Mouse (Mus musculus): ENCODE measurements around the gene Zfp318. TPM values are rescaled to one million over a fixed set of nuclear protein-coding genes. Genes with fewer than 3 reads are reported as not detected.

Gene Zfp318
- polyA plus RNA-seq (2016; fragmentation: Nextera tagmentation; extraction: Ambion mirVana): 7.8 and 9.9 TPM in 2 replicates

- DNase-seq (ENCODE audit: low spot score): peak; percentile 98
- H3K9me3 ChIP-seq (replicated peaks): no peaks in the 10 kb centered on the region
- peak within 1 kb of the TSS; percentile 94 for H3K4me3 ChIP-seq
- H3K36me3 ChIP-seq: peaks cover 20% of the 10 kb centered on the region
- H3K27ac ChIP-seq (replicated peaks): peak within 1 kb of the TSS; percentile 96
- no peaks in the 10 kb centered on the region for H3K27me3 ChIP-seq (ENCODE audit: low read depth, poor library complexity, severe bottlenecking)
- under 1% methylated on average over 65 of the region's 105 CpGs for WGBS
- H3K4me1 ChIP-seq: peaks cover 17% of the 10 kb centered on the region
Measured at GRCm38 (mm10) chr17:46383294-46384060, at the start of gene Zfp318. Gene Zfp318 (plus strand): TSS chr17:46383731.

- Histone ChIP-seq H3K4me3 (no peak overlapping the region), H3K36me3 (no peaks in the 10 kb centered on the region), H3K4me1 (no peaks in the 10 kb centered on the region), H3K27ac (replicated peaks) (no peak overlapping the region), H3K9me3 (replicated peaks) (no peaks in the 10 kb centered on the region), H3K27me3 (ENCODE audit: low read depth, poor library complexity, severe bottlenecking) (no peaks in the 10 kb centered on the region)
- 23% methylated on average over 5 of the region's 5 CpGs for WGBS
- no peak for DNase-seq (ENCODE audit: low spot score)
Measured at GRCm38 (mm10) chr17:46336475-46336874, 47.1 kb upstream of the Zfp318 start.

- no peak overlapping the region for H3K4me3 ChIP-seq
- DNase-seq (ENCODE audit: low spot score): no peak
- WGBS: 87% methylated on average over 7 of the region's 7 CpGs
Measured at GRCm38 (mm10) chr17:46341208-46341607, 42.3 kb upstream of the Zfp318 start.

GRCm38 (mm10) chr17:46351026-46351700, 32.4 kb upstream of the Zfp318 start:
- H3K4me3 ChIP-seq: no peak overlapping the region

More at GRCm38 (mm10) chr17:46341208-46341607, 42.3 kb upstream of the Zfp318 start:
- H3K27me3 ChIP-seq (ENCODE audit: low read depth, poor library complexity, severe bottlenecking): no peaks in the 10 kb centered on the region
- no peak overlapping the region for H3K27ac ChIP-seq (replicated peaks)
- no peaks in the 10 kb centered on the region for H3K36me3 ChIP-seq
- peaks cover 23% of the 10 kb centered on the region for H3K9me3 ChIP-seq (replicated peaks)
- H3K4me1 ChIP-seq: no peaks in the 10 kb centered on the region

GRCm38 (mm10) chr17:46371783-46372182, 11.7 kb upstream of the Zfp318 start:
- 69% methylated on average over 3 of the region's 3 CpGs for WGBS

More at GRCm38 (mm10) chr17:46351026-46351700, 32.4 kb upstream of the Zfp318 start:
- no peak for DNase-seq (ENCODE audit: low spot score)
- peaks cover 51% of the 10 kb centered on the region for H3K9me3 ChIP-seq (replicated peaks)
- H3K4me1 ChIP-seq: no peaks in the 10 kb centered on the region
- no peak overlapping the region for H3K27ac ChIP-seq (replicated peaks)
- WGBS: 87% methylated on average over 8 of the region's 8 CpGs
- H3K36me3 ChIP-seq: no peaks in the 10 kb centered on the region
- H3K27me3 ChIP-seq (ENCODE audit: low read depth, poor library complexity, severe bottlenecking): no peaks in the 10 kb centered on the region

GRCm38 (mm10) chr17:46378564-46378963, 5.0 kb upstream of the Zfp318 start:
- Histone ChIP-seq H3K27me3 (ENCODE audit: low read depth, poor library complexity, severe bottlenecking) (no peaks in the 10 kb centered on the region), H3K27ac (replicated peaks) (no peak overlapping the region), H3K9me3 (replicated peaks) (no peaks in the 10 kb centered on the region), H3K4me1 (no peaks in the 10 kb centered on the region), H3K36me3 (no peaks in the 10 kb centered on the region), H3K4me3 (no peak overlapping the region)
- no peak for DNase-seq (ENCODE audit: low spot score)
- 91% methylated on average over 3 of the region's 3 CpGs for WGBS

More at GRCm38 (mm10) chr17:46371783-46372182, 11.7 kb upstream of the Zfp318 start:
- Histone ChIP-seq H3K4me1 (no peaks in the 10 kb centered on the region), H3K36me3 (no peaks in the 10 kb centered on the region), H3K27ac (replicated peaks) (no peak overlapping the region), H3K9me3 (replicated peaks) (peaks cover 12% of the 10 kb centered on the region; the same call in 1 of the 2 replicates), H3K27me3 (ENCODE audit: low read depth, poor library complexity, severe bottlenecking) (no peaks in the 10 kb centered on the region), H3K4me3 (no peak overlapping the region)
- no peak for DNase-seq (ENCODE audit: low spot score)

GRCm38 (mm10) chr17:46384061-46384801, 700 bp downstream of the Zfp318 start:
- H3K27ac ChIP-seq (replicated peaks): peak overlapping the region; percentile 96
- peaks cover 28% of the 10 kb centered on the region for H3K36me3 ChIP-seq
- H3K9me3 ChIP-seq (replicated peaks): no peaks in the 10 kb centered on the region
- peak; percentile 60 for DNase-seq (ENCODE audit: low spot score)
- H3K4me1 ChIP-seq: peaks cover 17% of the 10 kb centered on the region
- 1% methylated on average over 64 of the region's 70 CpGs for WGBS
- peak overlapping the region; percentile 94 for H3K4me3 ChIP-seq
- H3K27me3 ChIP-seq (ENCODE audit: low read depth, poor library complexity, severe bottlenecking): no peaks in the 10 kb centered on the region

GRCm38 (mm10) chr17:46388200-46388599, 4.7 kb downstream of the Zfp318 start:
- Histone ChIP-seq H3K36me3 (peaks cover 56% of the 10 kb centered on the region), H3K27me3 (ENCODE audit: low read depth, poor library complexity, severe bottlenecking) (no peaks in the 10 kb centered on the region), H3K27ac (replicated peaks) (no peak overlapping the region), H3K4me3 (no peak overlapping the region), H3K4me1 (peaks cover 17% of the 10 kb centered on the region), H3K9me3 (replicated peaks) (no peaks in the 10 kb centered on the region)
- DNase-seq (ENCODE audit: low spot score): no peak
- WGBS: 90% methylated on average over 3 of the region's 3 CpGs

GRCm38 (mm10) chr17:46393012-46393411, 9.5 kb downstream of the Zfp318 start:
- H3K27ac ChIP-seq (replicated peaks): no peak overlapping the region
- WGBS: 53% methylated on average over 2 of the region's 2 CpGs
- H3K27me3 ChIP-seq (ENCODE audit: low read depth, poor library complexity, severe bottlenecking): no peaks in the 10 kb centered on the region
- H3K4me3 ChIP-seq: no peak overlapping the region
- peak; percentile 22 for DNase-seq (ENCODE audit: low spot score)
- peaks cover 78% of the 10 kb centered on the region for H3K36me3 ChIP-seq
- H3K9me3 ChIP-seq (replicated peaks): no peaks in the 10 kb centered on the region
- H3K4me1 ChIP-seq: no peaks in the 10 kb centered on the region

GRCm38 (mm10) chr17:46394631-46395030, 11.1 kb downstream of the Zfp318 start:
- no peak overlapping the region for H3K4me3 ChIP-seq
- peaks cover 78% of the 10 kb centered on the region for H3K36me3 ChIP-seq
- no peak overlapping the region for H3K27ac ChIP-seq (replicated peaks)
- no peak for DNase-seq (ENCODE audit: low spot score)
- no peaks in the 10 kb centered on the region for H3K9me3 ChIP-seq (replicated peaks)
- H3K4me1 ChIP-seq: no peaks in the 10 kb centered on the region
- WGBS: 93% methylated on average over 1 of the region's 1 CpGs
- no peaks in the 10 kb centered on the region for H3K27me3 ChIP-seq (ENCODE audit: low read depth, poor library complexity, severe bottlenecking)

GRCm38 (mm10) chr17:46408478-46408877, 24.9 kb downstream of the Zfp318 start:
- DNase-seq (ENCODE audit: low spot score): no peak
- Histone ChIP-seq H3K4me3 (no peak overlapping the region), H3K4me1 (no peaks in the 10 kb centered on the region), H3K36me3 (peaks cover 91% of the 10 kb centered on the region), H3K9me3 (replicated peaks) (no peaks in the 10 kb centered on the region), H3K27ac (replicated peaks) (no peak overlapping the region), H3K27me3 (ENCODE audit: low read depth, poor library complexity, severe bottlenecking) (no peaks in the 10 kb centered on the region)
- 42% methylated on average over 3 of the region's 3 CpGs for WGBS

GRCm38 (mm10) chr17:46418628-46419027, 35.1 kb downstream of the Zfp318 start:
- no peak overlapping the region for H3K4me3 ChIP-seq
- H3K9me3 ChIP-seq (replicated peaks): no peaks in the 10 kb centered on the region
- no peak for DNase-seq (ENCODE audit: low spot score)
- H3K4me1 ChIP-seq: no peaks in the 10 kb centered on the region
- peaks cover 13% of the 10 kb centered on the region for H3K36me3 ChIP-seq
- no peak overlapping the region for H3K27ac ChIP-seq (replicated peaks)
- no peaks in the 10 kb centered on the region for H3K27me3 ChIP-seq (ENCODE audit: low read depth, poor library complexity, severe bottlenecking)
- whole genome bisulfite sequencing: 87% methylated on average over 5 of the region's 5 CpGs
